Mouse (Mus musculus) embryonic facial prominence, embryonic 15.5 days (tissue): ENCODE results near the gene Gm27179. TPM values are rescaled to one million over a fixed set of nuclear protein-coding genes. Genes with fewer than 3 reads are reported as not detected.
A peak's percentile ranks its signal among the peaks of the same experiment; 100 is the strongest.
"Not testable (repeated sequence)": the region's sequence is repeated elsewhere in the genome, so short reads cannot be mapped to it uniquely, and the experiment has no call there.

Experiments used
- ATAC-seq: fragments of 200-750 bp; cut with Nextera tagmentation; 2 replicates; pipeline ENCODE4 v1.8.0; 2017; ENCODE audit warnings: low read depth, moderate TSS enrichment; ENCODE audit not compliant: insufficient number of reproducible peaks, low FRiP score, low TSS enrichment
- H3K27ac ChIP-seq: fragments of 300-500 bp; sonication (generic); replicated peaks from 2 replicates; pipeline ENCODE4 v1.5.1; 2015; ENCODE audit warnings: mild to moderate bottlenecking, inconsistent platforms
- H3K27me3 ChIP-seq: fragments of 300-500 bp; sonication (generic); 2 replicates; pipeline ENCODE4 v1.6.1; 2015; ENCODE audit warnings: inconsistent platforms
- H3K36me3 ChIP-seq: fragments of 300-500 bp; sonication (generic); 2 replicates; pipeline ENCODE4 v1.6.1; 2015; ENCODE audit warnings: mild to moderate bottlenecking, inconsistent platforms
- H3K4me1 ChIP-seq: fragments of 300-500 bp; sonication (generic); 2 replicates; pipeline ENCODE4 v1.6.1; 2015; ENCODE audit warnings: inconsistent platforms
- H3K4me2 ChIP-seq: fragments of 300-500 bp; sonication (generic); replicated peaks from 2 replicates; pipeline ENCODE4 v1.6.1; 2015; ENCODE audit warnings: mild to moderate bottlenecking, inconsistent platforms
- H3K4me3 ChIP-seq: fragments of 300-500 bp; sonication (generic); replicated peaks from 2 replicates; pipeline ENCODE4 v1.5.1; 2015; ENCODE audit warnings: mild to moderate bottlenecking, inconsistent platforms
- H3K9ac ChIP-seq: fragments of 300-500 bp; sonication (generic); 2 replicates; pipeline ENCODE4 v1.6.1; 2015; ENCODE audit warnings: inconsistent platforms
- H3K9me3 ChIP-seq: fragments of 300-500 bp; sonication (generic); replicated peaks from 2 replicates; pipeline ENCODE4 v1.6.1; 2016; ENCODE audit warnings: inconsistent platforms
- WGBS: fragments of 180-500 bp; shearing (Covaris S2); methylation state at CpG from one replicate; pipeline ENCODE4 v1.1.7; 2015; 5-methylcytosine and 5-hydroxymethylcytosine counted together
- polyA plus RNA-seq: library from polyadenylated mRNA; unstranded; fragments of >200 nt; fragmentation: Nextera tagmentation; extraction: Ambion mirVana; gene quantifications from 2 replicates; pipeline ENCODE4 v1.2.1, GENCODE M21; 2015

Gene Gm27179
- 0.11 TPM in 1 of 2 replicates, not detected in the other for polyA plus RNA-seq

- not testable (repeated sequence) for H3K9me3 ChIP-seq, H3K4me1 ChIP-seq
- no CpG with 5 or more reads among the region's 2 CpGs for WGBS
Measured at GRCm38 (mm10) chr14:69512449-69512848, at the start of gene Gm27179. TSS of gene Gm27179 (minus strand) at chr14:69512549.

GRCm38 (mm10) chr14:69557550-69557949, 45.2 kb upstream of the Gm27179 start:
- H3K4me3 ChIP-seq, ATAC-seq, H3K27me3 ChIP-seq, H3K9ac ChIP-seq, H3K4me2 ChIP-seq, H3K9me3 ChIP-seq, H3K27ac ChIP-seq, H3K4me1 ChIP-seq, H3K36me3 ChIP-seq: not testable (repeated sequence)
- WGBS = no CpG with 5 or more reads among the region's 14 CpGs

More at GRCm38 (mm10) chr14:69512449-69512848, at the start of gene Gm27179:
- not testable (repeated sequence) for H3K9ac ChIP-seq, H3K27ac ChIP-seq, H3K4me2 ChIP-seq, H3K4me3 ChIP-seq, H3K27me3 ChIP-seq, H3K36me3 ChIP-seq, ATAC-seq

GRCm38 (mm10) chr14:69556820-69557219, 44.5 kb upstream of the Gm27179 start:
- H3K4me3 ChIP-seq, H3K9me3 ChIP-seq, H3K4me2 ChIP-seq, H3K27ac ChIP-seq, H3K27me3 ChIP-seq, H3K9ac ChIP-seq, H3K4me1 ChIP-seq, ATAC-seq, H3K36me3 ChIP-seq: not testable (repeated sequence)
- no CpG with 5 or more reads among the region's 8 CpGs for WGBS

GRCm38 (mm10) chr14:69555110-69555831, 42.9 kb upstream of the Gm27179 start, which contains the start of gene Entpd4b:
TSS of gene Entpd4b (plus strand) at chr14:69555424.
- WGBS = no CpG with 5 or more reads among the region's 68 CpGs
- ATAC-seq = peak; percentile 83
- H3K27me3 ChIP-seq, H3K27ac ChIP-seq, H3K36me3 ChIP-seq, H3K4me2 ChIP-seq, H3K9ac ChIP-seq, H3K4me1 ChIP-seq, H3K4me3 ChIP-seq, H3K9me3 ChIP-seq: not testable (repeated sequence)

GRCm38 (mm10) chr14:69547310-69547709, 35.0 kb upstream of the Gm27179 start:
- H3K36me3 ChIP-seq = not testable (repeated sequence)

GRCm38 (mm10) chr14:69545052-69545451, 32.7 kb upstream of the Gm27179 start:
- WGBS = no CpG with 5 or more reads among the region's 2 CpGs
- not testable (repeated sequence) for ATAC-seq, H3K4me3 ChIP-seq

More at GRCm38 (mm10) chr14:69547310-69547709, 35.0 kb upstream of the Gm27179 start:
- not testable (repeated sequence) for ATAC-seq, H3K4me3 ChIP-seq, H3K4me1 ChIP-seq, H3K9me3 ChIP-seq, H3K27me3 ChIP-seq, H3K9ac ChIP-seq, H3K27ac ChIP-seq, H3K4me2 ChIP-seq
- WGBS = no CpG with 5 or more reads among the region's 4 CpGs

GRCm38 (mm10) chr14:69544033-69544432, 31.7 kb upstream of the Gm27179 start:
- not testable (repeated sequence) for H3K27ac ChIP-seq, H3K36me3 ChIP-seq, H3K4me3 ChIP-seq, H3K27me3 ChIP-seq, H3K4me1 ChIP-seq, H3K4me2 ChIP-seq, H3K9ac ChIP-seq, ATAC-seq, H3K9me3 ChIP-seq
- WGBS = no CpG with 5 or more reads among the region's 7 CpGs

More at GRCm38 (mm10) chr14:69545052-69545451, 32.7 kb upstream of the Gm27179 start:
- H3K36me3 ChIP-seq, H3K27ac ChIP-seq, H3K4me2 ChIP-seq, H3K4me1 ChIP-seq, H3K9ac ChIP-seq, H3K9me3 ChIP-seq, H3K27me3 ChIP-seq: not testable (repeated sequence)

- not testable (repeated sequence) for ATAC-seq, H3K36me3 ChIP-seq, H3K9me3 ChIP-seq, H3K27me3 ChIP-seq, H3K27ac ChIP-seq, H3K9ac ChIP-seq, H3K4me3 ChIP-seq, H3K4me1 ChIP-seq, H3K4me2 ChIP-seq
- no CpG with 5 or more reads among the region's 7 CpGs for WGBS
Measured at GRCm38 (mm10) chr14:69542695-69543094, 30.3 kb upstream of the Gm27179 start.

GRCm38 (mm10) chr14:69540113-69540512, 27.8 kb upstream of the Gm27179 start:
- WGBS = no CpG with 5 or more reads among the region's 5 CpGs
- not testable (repeated sequence) for H3K27ac ChIP-seq, ATAC-seq, H3K9me3 ChIP-seq, H3K36me3 ChIP-seq, H3K4me3 ChIP-seq, H3K9ac ChIP-seq, H3K4me2 ChIP-seq, H3K4me1 ChIP-seq, H3K27me3 ChIP-seq

- no CpG with 5 or more reads among the region's 7 CpGs for WGBS
- H3K4me2 ChIP-seq, ATAC-seq, H3K27me3 ChIP-seq, H3K9me3 ChIP-seq, H3K36me3 ChIP-seq, H3K27ac ChIP-seq, H3K4me1 ChIP-seq, H3K9ac ChIP-seq, H3K4me3 ChIP-seq: not testable (repeated sequence)
Measured at GRCm38 (mm10) chr14:69536539-69536938, 24.2 kb upstream of the Gm27179 start.

GRCm38 (mm10) chr14:69526202-69526601, 13.9 kb upstream of the Gm27179 start:
- not testable (repeated sequence) for ATAC-seq, H3K4me2 ChIP-seq, H3K36me3 ChIP-seq, H3K4me1 ChIP-seq, H3K4me3 ChIP-seq, H3K27ac ChIP-seq, H3K9ac ChIP-seq, H3K9me3 ChIP-seq, H3K27me3 ChIP-seq
- no CpG with 5 or more reads among the region's 1 CpGs for WGBS

GRCm38 (mm10) chr14:69523001-69523400, 10.7 kb upstream of the Gm27179 start:
- not testable (repeated sequence) for H3K4me2 ChIP-seq, H3K27ac ChIP-seq, ATAC-seq, H3K4me3 ChIP-seq, H3K9ac ChIP-seq, H3K27me3 ChIP-seq, H3K9me3 ChIP-seq, H3K36me3 ChIP-seq, H3K4me1 ChIP-seq
- WGBS = no CpG with 5 or more reads among the region's 1 CpGs
